ENCODE assay signal across 9 mouse cellular contexts in genomic region chr7:103860855-103861254, GRCm38 (mm10). TPM values are rescaled to one million over a fixed set of nuclear protein-coding genes. Genes with fewer than 3 reads are reported as not detected.
DNase-seq lines count a peak whose midpoint lies in the region; ATAC-seq and TF ChIP-seq lines count a peak whose summit lies in the region.
"Had no signal": no experiment of that assay in that cellular context is flagged by ENCODE, and none has a peak within 500 bp of the region (broad histone marks: within the 10 kb centered on the region; RNA-seq: fewer than 3 reads in every experiment).

No protein-coding gene starts in this region.

- no peak overlapping the region for H3K27ac ChIP-seq in midbrain, embryonic 10.5 days (replicated peaks)
- no peak overlapping the region for H3K27ac ChIP-seq in midbrain, embryonic 16.5 days (ENCODE audit: low read length)
- H3K27ac ChIP-seq in liver, adult 2 months (replicated peaks; ENCODE audit: insufficient read depth, low read depth, low read length) = no peak overlapping the region
- H3K27ac ChIP-seq in thymus, adult 2 months (ENCODE audit: control insufficient read depth, insufficient read depth, low read length) = no peak overlapping the region
- H3K27ac ChIP-seq: neural tube, embryonic 13.5 days had no signal

- no peaks in the 10 kb centered on the region for H3K36me3 ChIP-seq in midbrain, embryonic 10.5 days
- H3K36me3 ChIP-seq in midbrain, embryonic 16.5 days (ENCODE audit: control insufficient read depth, insufficient read depth, low read length) = no peaks in the 10 kb centered on the region
- no peaks in the 10 kb centered on the region for H3K36me3 ChIP-seq in liver, adult 2 months (ENCODE audit: control insufficient read depth, insufficient read depth, low read length)
- no peaks in the 10 kb centered on the region for H3K36me3 ChIP-seq in thymus, adult 2 months (ENCODE audit: control insufficient read depth, insufficient read depth, low read length)
- H3K36me3 ChIP-seq: neural tube, embryonic 13.5 days had no signal

- no peak overlapping the region for H3K9ac ChIP-seq in midbrain, embryonic 16.5 days (ENCODE audit: low read depth, low read length)
- no peak overlapping the region for H3K9ac ChIP-seq in liver, adult 2 months (ENCODE audit: low read depth, low read length)
- H3K9ac ChIP-seq: neural tube, embryonic 13.5 days had no signal

- H3K4me1 ChIP-seq in midbrain, embryonic 10.5 days = no peaks in the 10 kb centered on the region
- no peaks in the 10 kb centered on the region for H3K4me1 ChIP-seq in midbrain, embryonic 16.5 days (ENCODE audit: control insufficient read depth, insufficient read depth, low read length)
- H3K4me1 ChIP-seq in liver, adult 2 months (ENCODE audit: control insufficient read depth, insufficient read depth, low read length) = no peaks in the 10 kb centered on the region
- H3K4me1 ChIP-seq in thymus, adult 2 months (replicated peaks; ENCODE audit: control insufficient read depth, insufficient read depth, low read length) = no peaks in the 10 kb centered on the region
- H3K4me1 ChIP-seq: neural tube, embryonic 13.5 days had no signal

- no peak overlapping the region for H3K4me2 ChIP-seq in midbrain, embryonic 16.5 days (ENCODE audit: low read length)
- H3K4me2 ChIP-seq: neural tube, embryonic 13.5 days had no signal

- no peak for TF ChIP-seq CTCF in liver, adult 2 months (IDR thresholded peaks at IDR 0.05; ENCODE audit: low read depth, low read length)
- TF ChIP-seq CTCF in thymus, adult 2 months (IDR thresholded peaks at IDR 0.05; ENCODE audit: borderline replicate concordance, control insufficient read depth, extremely low read depth, insufficient read depth, low read length, poor library complexity) = no peak

- no peak for TF ChIP-seq POLR2A in liver, adult 2 months (IDR thresholded peaks at IDR 0.05; ENCODE audit: extremely low read depth, insufficient read depth, low read length)
- no peak for TF ChIP-seq POLR2A in thymus, adult 2 months (IDR thresholded peaks at IDR 0.05; ENCODE audit: control insufficient read depth, extremely low read depth, insufficient read depth, low read length, poor library complexity)

- no peaks in the 10 kb centered on the region for H3K79me2 ChIP-seq in liver, adult 2 months (ENCODE audit: control insufficient read depth, insufficient read depth, low read length)

- WGBS in midbrain, embryonic 10.5 days = 68% methylated on average over 1 of the region's 1 CpGs
- 66% methylated on average over 1 of the region's 1 CpGs for WGBS in midbrain, embryonic 16.5 days
- 45% methylated on average over 1 of the region's 1 CpGs for WGBS in liver, adult 2 months
- 43% methylated on average over 1 of the region's 1 CpGs for WGBS in thymus, adult 2 months

- H3K9me3 ChIP-seq in midbrain, embryonic 10.5 days (replicated peaks) = no peaks in the 10 kb centered on the region
- H3K9me3 ChIP-seq in midbrain, embryonic 16.5 days (replicated peaks; ENCODE audit: control insufficient read depth, low read length, poor library complexity, severe bottlenecking) = no peaks in the 10 kb centered on the region
- H3K9me3 ChIP-seq: neural tube, embryonic 13.5 days had no signal

- no peaks in the 10 kb centered on the region for H3K27me3 ChIP-seq in midbrain, embryonic 10.5 days (ENCODE audit: low read depth, poor library complexity, severe bottlenecking)
- H3K27me3 ChIP-seq in midbrain, embryonic 16.5 days (ENCODE audit: control insufficient read depth, insufficient read depth, low read depth, low read length) = no peaks in the 10 kb centered on the region
- H3K27me3 ChIP-seq in liver, adult 2 months (ENCODE audit: control insufficient read depth, insufficient read depth, low read length) = no peaks in the 10 kb centered on the region
- no peaks in the 10 kb centered on the region for H3K27me3 ChIP-seq in thymus, adult 2 months (ENCODE audit: control insufficient read depth, insufficient read depth, low read length)
- H3K27me3 ChIP-seq: neural tube, embryonic 13.5 days had no signal

- H3K4me3 ChIP-seq in midbrain, embryonic 10.5 days = no peak overlapping the region
- no peak overlapping the region for H3K4me3 ChIP-seq in midbrain, embryonic 16.5 days (ENCODE audit: low read depth, low read length)
- no peak overlapping the region for H3K4me3 ChIP-seq in liver, adult 2 months (ENCODE audit: insufficient read depth, low read depth, low read length)
- no peak overlapping the region for H3K4me3 ChIP-seq in thymus, adult 2 months (ENCODE audit: control insufficient read depth, insufficient read depth, low read length)
- H3K4me3 ChIP-seq: neural tube, embryonic 13.5 days had no signal

- peak; percentile 19 for DNase-seq in midbrain, embryonic 10.5 days (ENCODE audit: low spot score)
- peak; percentile 89 for DNase-seq in ZHBTc4 (ENCODE audit: low read depth, low spot score)
- peak; percentile 25 for DNase-seq in forelimb bud, embryonic 11.5 days (ENCODE audit: low read depth, low spot score)
- DNase-seq in liver, adult 2 months (ENCODE audit: extremely low read depth, low read depth, low spot score) = peak; percentile 0
- DNase-seq in urinary bladder, postnatal 36 days (ENCODE audit: low spot score in 2 of 2) = peak; percentile 4 to 15
- no peak for DNase-seq in thymus, adult 2 months

- no peak for ATAC-seq in midbrain, embryonic 16.5 days
- no peak for ATAC-seq in activated CD4-positive, CD25-positive, alpha-beta regulatory T cell, adult 4 months

RNA-seq across cellular contexts. Expression of gene Hbb-y, which starts 7.8 kb away (rescaled TPM):
- 7,838 and 8,555 TPM in 2 replicates for polyA plus RNA-seq in midbrain, embryonic 10.5 days (2016; fragmentation: Nextera tagmentation; extraction: Ambion mirVana)
- 6.2 and 23.2 TPM in 2 replicates for polyA plus RNA-seq in midbrain, embryonic 16.5 days (2015; fragmentation: Nextera tagmentation; extraction: Ambion mirVana)
- total RNA-seq in liver, adult 2 months (2014; rRNA removed) = not detected in 2 replicates
- polyA plus RNA-seq in liver, adult 2 months (2012; rRNA removed) = not detected in 2 replicates
- polyA plus RNA-seq in thymus, adult 2 months (2012; rRNA removed) = 1.1 and 1.4 TPM in 2 replicates
- not detected for polyA plus RNA-seq in activated CD4-positive, CD25-positive, alpha-beta regulatory T cell, adult 4 months (2017; shearing (Covaris generic))

RNA-seq across cellular contexts. Expression of gene Hbb-bh1, which starts 17.9 kb away (rescaled TPM):
- polyA plus RNA-seq in midbrain, embryonic 10.5 days (2016; fragmentation: Nextera tagmentation; extraction: Ambion mirVana) = 3,029 and 4,275 TPM in 2 replicates
- not detected in 2 replicates for polyA plus RNA-seq in midbrain, embryonic 16.5 days (2015; fragmentation: Nextera tagmentation; extraction: Ambion mirVana)
- not detected in 2 replicates for total RNA-seq in liver, adult 2 months (2014; rRNA removed)
- polyA plus RNA-seq in liver, adult 2 months (2012; rRNA removed) = not detected in 2 replicates
- polyA plus RNA-seq in thymus, adult 2 months (2012; rRNA removed) = 0.66 and 0.77 TPM in 2 replicates
- not detected for polyA plus RNA-seq in activated CD4-positive, CD25-positive, alpha-beta regulatory T cell, adult 4 months (2017; shearing (Covaris generic))

RNA-seq across cellular contexts. Expression of gene Hbb-bh2, which starts 20.5 kb away (rescaled TPM):
- 0.23 TPM in 1 of 2 replicates, not detected in the other for polyA plus RNA-seq in midbrain, embryonic 10.5 days (2016; fragmentation: Nextera tagmentation; extraction: Ambion mirVana)
- polyA plus RNA-seq in midbrain, embryonic 16.5 days (2015; fragmentation: Nextera tagmentation; extraction: Ambion mirVana) = not detected in 2 replicates
- not detected in 2 replicates for total RNA-seq in liver, adult 2 months (2014; rRNA removed)
- not detected in 2 replicates for polyA plus RNA-seq in liver, adult 2 months (2012; rRNA removed)
- not detected in 2 replicates for polyA plus RNA-seq in thymus, adult 2 months (2012; rRNA removed)
- not detected for polyA plus RNA-seq in activated CD4-positive, CD25-positive, alpha-beta regulatory T cell, adult 4 months (2017; shearing (Covaris generic))
- polyA plus RNA-seq: neural tube, embryonic 13.5 days had no signal

RNA-seq across cellular contexts. Expression of gene Olfr66, which starts 25.2 kb away (rescaled TPM):
- polyA plus RNA-seq in midbrain, embryonic 10.5 days (2016; fragmentation: Nextera tagmentation; extraction: Ambion mirVana) = not detected in 2 replicates
- polyA plus RNA-seq in midbrain, embryonic 16.5 days (2015; fragmentation: Nextera tagmentation; extraction: Ambion mirVana) = not detected in 2 replicates
- total RNA-seq in liver, adult 2 months (2014; rRNA removed) = not detected in 2 replicates
- not detected in 2 replicates for polyA plus RNA-seq in liver, adult 2 months (2012; rRNA removed)
- polyA plus RNA-seq in thymus, adult 2 months (2012; rRNA removed) = not detected in 2 replicates
- polyA plus RNA-seq in activated CD4-positive, CD25-positive, alpha-beta regulatory T cell, adult 4 months (2017; shearing (Covaris generic)) = under 1 TPM in 1 of 2 experiments, not detected in 1; 0.19 TPM
- polyA plus RNA-seq: neural tube, embryonic 13.5 days had no signal

RNA-seq across cellular contexts. Expression of gene Hbb-bs, which starts 33.0 kb away (rescaled TPM):
- polyA plus RNA-seq in midbrain, embryonic 10.5 days (2016; fragmentation: Nextera tagmentation; extraction: Ambion mirVana) = 74.3 and 117 TPM in 2 replicates
- polyA plus RNA-seq in midbrain, embryonic 16.5 days (2015; fragmentation: Nextera tagmentation; extraction: Ambion mirVana) = 4,227 and 4,621 TPM in 2 replicates
- total RNA-seq in liver, adult 2 months (2014; rRNA removed) = 760 and 1,100 TPM in 2 replicates
- polyA plus RNA-seq in liver, adult 2 months (2012; rRNA removed) = 551 and 848 TPM in 2 replicates
- 1,784 and 2,649 TPM in 2 replicates for polyA plus RNA-seq in thymus, adult 2 months (2012; rRNA removed)
- 100 to 1,000 TPM in 1 of 2 experiments, 1 to 10 TPM in 1; 8.3 to 367 TPM for polyA plus RNA-seq in activated CD4-positive, CD25-positive, alpha-beta regulatory T cell, adult 4 months (2017; shearing (Covaris generic))

Comparison
In these comparisons a context has a peak if more than half of its experiments do, and no peak if none do; other contexts are left out.
1. RNA of gene Hbb-y, which starts 7.8 kb away (polyA plus RNA-seq): 7,838 to 8,555 TPM in midbrain, embryonic 10.5 days; 6.2 to 23.2 TPM in midbrain, embryonic 16.5 days, 1.1 to 1.4 TPM in thymus, adult 2 months, not detected in liver, adult 2 months and not detected in activated CD4-positive, CD25-positive, alpha-beta regulatory T cell, adult 4 months; every median in the first group is over 100 times any median in the second.
2. RNA of gene Hbb-bh1, which starts 17.9 kb away (polyA plus RNA-seq): 3,029 to 4,275 TPM in midbrain, embryonic 10.5 days; 0.66 to 0.77 TPM in thymus, adult 2 months, not detected in activated CD4-positive, CD25-positive, alpha-beta regulatory T cell, adult 4 months, not detected in midbrain, embryonic 16.5 days and not detected in liver, adult 2 months; every median in the first group is over 1,000 times any median in the second.